Mouse (Mus musculus) bone marrow, adult 2 months (tissue): ENCODE measurements around the gene Bgn.
"Not testable (repeated sequence)": the region's sequence is repeated elsewhere in the genome, so short reads cannot be mapped to it uniquely, and the experiment has no call there.

Experiments used
- CTCF ChIP-seq: fragments of 200-500 bp; IDR thresholded peaks from 2 replicates; pipeline ENCODE4 v1.5.1; 2011; ENCODE audit warnings: low read length, control low read depth; ENCODE audit not compliant: control insufficient read depth, insufficient read depth
- POLR2A ChIP-seq: fragments of 200-500 bp; IDR thresholded peaks from 2 replicates; pipeline ENCODE4 v1.6.1; 2011; ENCODE audit warnings: low read depth, mild to moderate bottlenecking, control low read depth, low read length, borderline replicate concordance; ENCODE audit not compliant: control insufficient read depth

DNA sequence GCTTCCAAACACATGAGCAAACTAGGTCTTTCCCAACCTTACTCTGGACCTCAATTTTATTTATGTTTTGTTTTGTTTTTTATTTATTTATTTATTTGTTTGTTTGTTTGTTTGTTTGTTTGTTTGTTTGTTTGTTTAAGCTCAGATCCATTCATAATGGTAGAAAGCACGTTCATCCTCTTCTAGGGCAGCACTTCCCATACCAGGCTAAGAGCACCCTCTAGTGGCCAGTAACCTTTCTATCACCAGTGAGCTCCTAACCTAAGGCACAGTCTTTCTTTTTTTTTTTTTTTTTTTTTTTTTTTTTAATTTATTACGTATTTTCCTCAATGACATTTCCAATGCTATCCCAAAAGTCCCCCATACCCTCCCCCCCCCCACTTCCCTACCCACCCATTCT lies 10.2 kb downstream of the Bgn start:
- TF ChIP-seq CTCF = peak; percentile 51
- TF ChIP-seq POLR2A = not testable (repeated sequence)
